Mouse (Mus musculus) gastrocnemius, adult 2 months (tissue): ENCODE data around the gene Srbd1. TPM values are rescaled to one million over a fixed set of nuclear protein-coding genes. Genes with fewer than 3 reads are reported as not detected.

ENCODE experiments used
- DNase-seq: peaks from one replicate; pipeline ENCODE4 v3.0.0; 2022
- H3K27ac ChIP-seq: fragments of 200-600 bp; 2 replicates; pipeline ENCODE4 v1.8.1; 2022; ENCODE audit warnings: mild to moderate bottlenecking
- H3K4me3 ChIP-seq: fragments of 200-600 bp; 2 replicates; pipeline ENCODE4 v1.8.1; 2022; ENCODE audit warnings: mild to moderate bottlenecking, moderate library complexity
- CTCF ChIP-seq: fragments of 200-600 bp; IDR thresholded peaks from 2 replicates; pipeline ENCODE4 v1.8.1; 2022; ENCODE audit warnings: antibody characterized with exemption, mild to moderate bottlenecking, moderate library complexity
- intact Hi-C: fragments of 180-260 bp; cut with DNase I; formaldehyde crosslinking; loops from one replicate; pipeline ENCODE4 v1.15.1; 2025
- total RNA-seq, 2 experiments: library from RNA; stranded (reverse); gene quantifications; 2 replicates each; pipeline ENCODE4 v1.2.3; 2021

Gene Srbd1
- total RNA-seq, 2 experiments from 2014 or later: 5.5 to 8.0 TPM

- intact Hi-C loops: loop anchor here (10.0 kb wide), 1 partner anchor 737 kb away; no protein-coding TSS in a partner anchor
- peak; percentile 51 for TF ChIP-seq CTCF
- DNase-seq: peak; percentile 89
- Histone ChIP-seq H3K27ac (peak within 1 kb of the TSS; percentile 100), H3K4me3 (peak within 1 kb of the TSS; percentile 79)
These were observed 22.6 kb upstream of the Srbd1 start, which contains the start of gene Prkce for GRCm38 (mm10) chr17:86167320-86168230. Prkce (plus strand) TSS chr17:86167785.

DNA sequence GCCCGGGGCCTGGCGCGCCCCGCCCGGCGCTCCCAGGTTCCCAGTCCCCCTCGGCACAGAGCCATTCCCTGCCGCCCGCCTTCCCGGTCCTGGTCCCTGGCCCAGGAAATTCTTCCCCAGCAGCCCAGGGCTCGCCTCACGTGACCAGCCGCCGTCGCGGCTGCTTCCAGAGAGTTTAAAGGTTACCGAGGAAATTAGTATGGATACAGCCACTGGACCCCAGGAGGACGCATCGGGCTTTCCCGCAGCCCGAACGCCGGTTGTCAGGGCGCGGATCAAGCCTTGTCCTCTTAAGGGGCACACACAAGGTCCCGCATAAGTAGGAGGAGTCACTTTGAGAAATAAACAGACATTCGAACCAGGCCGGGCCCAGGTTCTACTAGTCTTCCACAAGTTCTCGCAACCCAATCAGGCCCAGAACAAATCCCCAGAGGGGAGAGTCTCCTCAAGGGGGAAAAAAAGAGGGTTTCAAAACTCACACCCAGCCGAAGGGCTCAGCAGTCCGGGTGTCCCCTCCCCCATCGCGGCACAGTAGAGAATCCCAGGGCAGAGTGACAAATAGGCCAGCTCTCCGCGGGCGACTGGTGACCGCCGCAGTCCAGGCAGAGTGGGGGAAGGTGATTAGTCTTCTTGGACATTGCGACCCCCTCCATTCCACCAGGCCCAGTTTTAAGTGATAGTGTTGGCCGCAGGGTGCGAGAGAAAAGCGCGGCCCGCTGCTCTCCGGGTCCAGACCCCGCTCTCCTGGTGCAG is 21.8 kb upstream of the Srbd1 start:
- intact Hi-C loops: loop anchor here (10.0 kb wide), 1 partner anchor 738 kb away; no protein-coding TSS in a partner anchor
- no peak for TF ChIP-seq CTCF
- peak; percentile 94 for DNase-seq
- Histone ChIP-seq H3K27ac (peak overlapping the region; percentile 100), H3K4me3 (peak overlapping the region; percentile 79)

DNA sequence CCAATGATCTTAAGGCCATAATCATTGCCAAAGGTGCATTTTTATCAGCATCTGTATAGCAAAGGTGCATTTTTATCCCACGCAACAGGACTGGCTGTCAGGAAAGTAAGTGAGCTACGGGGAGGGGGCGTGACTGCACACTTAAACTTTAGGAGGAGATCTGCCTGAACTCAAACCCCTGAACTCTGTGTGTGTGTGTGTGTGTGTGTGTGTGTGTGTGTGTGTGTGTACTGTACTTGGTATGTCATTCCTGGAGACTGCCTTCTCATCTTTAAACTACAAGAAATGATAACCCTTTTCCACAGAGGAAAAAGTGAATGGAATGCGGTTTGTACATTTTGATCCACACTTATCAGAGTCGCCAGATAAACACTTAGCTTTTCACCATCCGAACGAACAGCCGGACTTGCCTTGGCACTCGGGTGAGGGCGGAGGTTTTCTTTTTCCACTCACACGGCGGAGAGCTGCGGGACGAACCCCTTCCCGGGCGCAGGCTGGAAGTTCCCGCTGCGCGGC is 21.1 kb upstream of the Srbd1 start:
- no peak for DNase-seq
- peak overlapping the region; percentile 79 for H3K4me3 ChIP-seq
- TF ChIP-seq CTCF: no peak
- H3K27ac ChIP-seq: peak overlapping the region; percentile 100
- intact Hi-C loops: loop anchor here (10.0 kb wide), 1 partner anchor 739 kb away; no protein-coding TSS in a partner anchor

DNA sequence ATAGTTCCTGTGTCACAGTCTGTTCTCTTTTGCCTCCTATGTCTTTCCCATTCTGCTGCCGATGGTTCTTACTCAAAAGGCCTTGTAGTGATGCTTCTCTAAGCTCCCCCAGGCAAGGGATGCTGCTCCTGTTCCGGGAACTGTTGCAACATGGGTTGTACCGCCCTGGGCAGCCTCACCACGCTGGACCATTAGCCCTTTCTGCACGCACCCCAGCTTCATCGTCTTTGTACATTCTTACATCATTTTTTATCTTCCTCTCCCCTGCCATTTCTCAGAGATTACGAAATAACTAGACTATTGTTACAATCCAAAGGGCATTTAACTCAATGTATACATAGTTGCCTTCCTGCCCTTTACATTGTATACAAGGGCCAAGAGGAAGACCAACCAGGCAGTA is 19.4 kb upstream of the Srbd1 start:
- intact Hi-C loops: loop anchor here (10.0 kb wide), 1 partner anchor 740 kb away; no protein-coding TSS in a partner anchor
- Histone ChIP-seq H3K27ac (0 out of 2 replicates have a peak overlapping the region, but pooled peaks have one; percentile 24), H3K4me3 (no peak overlapping the region)
- no peak for TF ChIP-seq CTCF
- no peak for DNase-seq

GRCm38 (mm10) chr17:86162672-86163071 is 17.7 kb upstream of the Srbd1 start:
- intact Hi-C loops: loop anchor here (1.0 to 10.0 kb wide), 4 partner anchors 53 to 742 kb away; no protein-coding TSS in a partner anchor
- H3K27ac ChIP-seq: no peak overlapping the region
- no peak for DNase-seq
- TF ChIP-seq CTCF: no peak
- no peak overlapping the region for H3K4me3 ChIP-seq

GRCm38 (mm10) chr17:86156999-86157398 is 12.0 kb upstream of the Srbd1 start:
- Histone ChIP-seq H3K4me3 (no peak overlapping the region), H3K27ac (no peak overlapping the region)
- intact Hi-C loops: no loop called here
- no peak for TF ChIP-seq CTCF
- DNase-seq: no peak

DNA sequence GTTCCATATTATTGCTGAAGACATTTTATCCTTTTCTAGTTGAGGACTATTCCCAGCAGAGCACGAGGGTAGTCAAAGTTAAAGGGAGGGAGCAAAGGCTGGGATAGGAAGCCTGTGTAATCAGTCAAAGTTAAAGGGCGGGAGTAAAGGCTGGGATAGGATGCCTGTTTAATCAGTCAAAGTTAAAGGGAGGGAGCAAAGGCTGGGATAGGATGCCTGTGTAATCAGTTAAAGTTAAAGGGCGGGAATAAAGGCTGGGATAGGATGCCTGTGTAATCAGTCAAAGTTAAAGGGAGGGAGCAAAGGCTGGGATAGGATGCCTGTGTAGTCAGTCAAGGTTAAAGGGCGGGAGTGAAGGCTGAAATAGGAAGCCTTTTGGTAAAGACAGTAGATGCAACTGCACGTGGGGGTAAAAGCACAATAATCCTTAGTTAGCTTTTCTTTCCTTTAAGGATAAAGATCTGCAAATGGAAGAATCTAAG is 5.9 kb upstream of the Srbd1 start:
- H3K27ac ChIP-seq: no peak overlapping the region
- H3K4me3 ChIP-seq: no peak overlapping the region
- TF ChIP-seq CTCF: no peak
- DNase-seq: peak; percentile 51
- intact Hi-C loops: no loop called here

DNA sequence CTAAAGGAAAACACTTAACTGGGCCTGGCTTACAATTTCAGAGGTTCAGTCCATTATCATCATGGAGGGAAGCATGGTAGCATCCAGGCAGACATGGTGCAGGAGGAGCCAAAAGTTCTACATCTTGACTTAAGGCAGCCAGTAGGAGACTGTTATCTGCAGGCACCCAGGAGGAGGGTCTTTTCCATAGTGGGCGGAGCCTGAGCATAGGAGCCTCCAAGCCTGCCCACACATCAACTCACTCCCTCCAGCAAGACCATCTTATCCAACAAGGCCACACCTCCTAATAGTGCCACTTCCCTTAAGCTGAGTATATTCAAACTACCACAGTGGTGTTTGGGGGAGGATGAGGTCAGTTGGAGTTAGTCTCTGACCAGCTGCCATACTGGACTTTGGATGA is 4.8 kb upstream of the Srbd1 start:
- no peak overlapping the region for H3K27ac ChIP-seq
- no peak for TF ChIP-seq CTCF

DNA sequence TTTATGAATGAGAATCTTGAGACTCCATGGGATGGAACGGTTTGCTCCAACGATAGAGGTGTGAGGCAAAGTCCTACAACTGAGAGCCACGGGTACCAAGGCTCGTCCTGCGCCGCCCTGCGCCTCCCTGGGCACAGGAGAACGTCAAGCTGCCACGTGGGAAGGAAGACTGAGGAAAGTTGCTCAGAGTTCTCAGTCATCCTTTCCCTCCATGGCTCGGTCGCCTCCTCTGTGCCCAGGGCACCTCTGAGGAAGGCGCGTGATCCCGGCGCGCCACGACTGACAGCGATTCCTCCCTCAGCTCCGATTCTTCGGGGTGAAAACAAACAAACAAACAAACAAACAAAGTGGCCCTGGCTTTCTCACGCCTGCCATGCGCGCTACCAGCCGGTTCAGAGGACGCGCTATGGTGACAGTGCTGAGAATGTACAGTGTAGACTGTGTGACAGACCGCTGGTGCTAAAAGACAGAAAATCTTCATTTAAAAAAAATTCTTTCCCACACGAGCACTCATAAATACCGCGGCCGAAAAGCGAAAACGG is 367 bp downstream of the Srbd1 start:
- TF ChIP-seq CTCF: no peak
- H3K4me3 ChIP-seq: peak overlapping the region; percentile 95
- DNase-seq: peak; percentile 44
- H3K27ac ChIP-seq: peak overlapping the region; percentile 86
- intact Hi-C loops: no loop called here

More for the DNA sequence above, 4.8 kb upstream of the Srbd1 start:
- intact Hi-C loops: no loop called here
- no peak overlapping the region for H3K4me3 ChIP-seq
- no peak for DNase-seq

- no peak overlapping the region for H3K27ac ChIP-seq
- intact Hi-C loops: no loop called here
- no peak for DNase-seq
- no peak overlapping the region for H3K4me3 ChIP-seq
- TF ChIP-seq CTCF: no peak
These were observed 9.1 kb downstream of the Srbd1 start for GRCm38 (mm10) chr17:86135835-86136234.

- intact Hi-C loops: no loop called here
- TF ChIP-seq CTCF: no peak
These were observed 10.5 kb downstream of the Srbd1 start for GRCm38 (mm10) chr17:86134461-86134860.

DNA sequence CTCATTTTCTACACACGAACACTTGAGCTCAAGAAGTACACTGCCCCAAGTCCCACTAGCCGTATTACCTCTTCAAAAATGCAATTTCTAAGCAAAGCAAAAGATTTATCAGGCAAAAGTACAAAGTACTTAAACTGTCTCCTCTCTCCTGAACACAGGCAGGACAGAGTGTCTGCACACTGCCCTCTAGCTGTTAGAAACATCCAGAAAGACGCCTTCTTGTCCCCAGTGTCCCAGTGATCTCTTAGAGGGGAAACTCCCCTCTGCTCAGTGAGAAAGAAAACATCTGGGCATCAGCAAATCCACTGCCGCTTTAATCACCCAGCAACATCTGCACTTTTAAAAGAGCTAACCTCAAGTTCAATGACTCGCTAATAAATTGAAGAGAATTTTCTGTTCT is 12.4 kb downstream of the Srbd1 start:
- DNase-seq: no peak
- no peak overlapping the region for H3K27ac ChIP-seq
- intact Hi-C loops: no loop called here
- TF ChIP-seq CTCF: peak; percentile 47
- no peak overlapping the region for H3K4me3 ChIP-seq

More at GRCm38 (mm10) chr17:86134461-86134860, 10.5 kb downstream of the Srbd1 start:
- DNase-seq: no peak
- Histone ChIP-seq H3K4me3 (no peak overlapping the region), H3K27ac (no peak overlapping the region)
